Mouse (Mus musculus) MEL (cell line): ENCODE data around the gene Pga5.

Experiments used
- CHD1 ChIP-seq: IDR thresholded peaks from 2 replicates; pipeline ENCODE4 v1.6.1; 2012; ENCODE audit warnings: low read depth, mild to moderate bottlenecking, inconsistent platforms, low read length, improper control_type of control experiment
- CTCF ChIP-seq, 3 experiments: IDR thresholded peaks in 2 of 3; conservative IDR thresholded peaks in 1 of 3; 2 replicates each; pipeline ENCODE4 v1.5.1; 2011 to 2012; ENCODE audit warnings: low read length in 3 of 3, low read depth in 2 of 3, mild to moderate bottlenecking in 2 of 3, improper control_type of control experiment in 1 of 3, inconsistent platforms in 1 of 3, mixed read lengths in 1 of 3, moderate library complexity in 1 of 3; ENCODE audit not compliant: control insufficient read depth in 1 of 3, insufficient read depth in 1 of 3, poor library complexity in 1 of 3, severe bottlenecking in 1 of 3
- HCFC1 ChIP-seq: IDR thresholded peaks from 2 replicates; pipeline ENCODE4 v1.6.1; 2012; ENCODE audit warnings: low read depth, mild to moderate bottlenecking, inconsistent platforms, low read length, improper control_type of control experiment, moderate library complexity
- MAX ChIP-seq: IDR thresholded peaks from 2 replicates; pipeline ENCODE4 v1.6.1; 2011; ENCODE audit warnings: low read length, improper control_type of control experiment
- POLR2A ChIP-seq, 2 experiments: IDR thresholded peaks; 2 replicates each; pipeline ENCODE4 v1.6.1; 2011 to 2012; ENCODE audit warnings: low read length in 2 of 2, mild to moderate bottlenecking in 2 of 2, control low read depth in 1 of 2, improper control_type of control experiment in 1 of 2, low read depth in 1 of 2, moderate library complexity in 1 of 2; ENCODE audit not compliant: control insufficient read depth in 1 of 2, insufficient read depth in 1 of 2, poor library complexity in 1 of 2
- POLR2AphosphoS2 ChIP-seq: IDR thresholded peaks from 2 replicates; pipeline ENCODE4 v1.6.1; 2011; ENCODE audit warnings: low read length, improper control_type of control experiment
- TAL1 ChIP-seq: IDR thresholded peaks from 2 replicates; pipeline ENCODE4 v1.6.1; 2012; ENCODE audit warnings: mild to moderate bottlenecking, inconsistent platforms, low read length, moderate library complexity, mixed read lengths
- UBTF ChIP-seq: IDR thresholded peaks from 2 replicates; pipeline ENCODE4 v1.6.1; 2012; ENCODE audit warnings: low read depth, mild to moderate bottlenecking, inconsistent platforms, low read length, improper control_type of control experiment, moderate library complexity, borderline replicate concordance; ENCODE audit not compliant: insufficient read depth
- ZC3H11A ChIP-seq: IDR thresholded peaks from 2 replicates; pipeline ENCODE4 v1.6.1; 2012; ENCODE audit warnings: low read depth, mild to moderate bottlenecking, inconsistent platforms, low read length, improper control_type of control experiment
- ZMIZ1 ChIP-seq: IDR thresholded peaks from 2 replicates; pipeline ENCODE4 v1.6.1; 2012; ENCODE audit warnings: low read depth, mild to moderate bottlenecking, inconsistent platforms, low read length, improper control_type of control experiment, moderate library complexity

DNA sequence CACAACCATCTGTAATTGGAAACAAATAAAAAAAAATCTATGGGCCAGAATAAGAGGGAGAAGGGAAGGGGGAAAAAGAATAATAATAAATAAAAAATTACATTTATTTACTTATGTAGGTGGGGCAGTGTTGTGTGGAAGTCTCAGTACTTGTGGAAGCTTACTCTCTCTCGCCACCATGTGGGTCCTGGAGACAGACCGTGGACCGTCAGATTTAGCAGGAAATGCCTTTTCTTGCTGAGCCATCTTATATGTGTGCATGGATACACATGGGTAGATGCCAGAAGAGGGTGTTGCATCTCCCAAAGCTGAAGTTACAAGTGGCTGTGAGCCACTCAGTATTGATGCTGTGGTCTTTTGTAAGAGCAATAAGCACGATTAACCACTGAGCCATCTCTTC lies 3.7 kb upstream of the Pga5 start:
- TF ChIP-seq CHD1 (no peak), POLR2A (IDR thresholded peaks at IDR 0.05; ENCODE audit: control insufficient read depth in 1 of 2, insufficient read depth in 1 of 2, low read depth in 1 of 2, low read length in 2 of 2, poor library complexity in 1 of 2) (no peak), CTCF (IDR thresholded peaks at IDR 0.05 in 2 of 3, conservative IDR thresholded peaks at IDR 0.05 in 1 of 3; ENCODE audit: control insufficient read depth in 1 of 3, insufficient read depth in 1 of 3, low read depth in 2 of 3, low read length in 3 of 3, poor library complexity in 1 of 3, severe bottlenecking in 1 of 3) (no peak; a peak in 1 of 6 replicates), UBTF (no peak), ZMIZ1 (no peak), POLR2AphosphoS2 (no peak), MAX (no peak), TAL1 (no peak), HCFC1 (no peak), ZC3H11A (no peak)
